Mouse (Mus musculus) heart, adult 8-10 months (tissue): Measurements from ENCODE around the gene Cox7a2. TPM values are rescaled to one million over a fixed set of nuclear protein-coding genes. Genes with fewer than 3 reads are reported as not detected.
A peak's percentile ranks its signal among the peaks of the same experiment; 100 is the strongest.

Source experiments
- DNase-seq: peaks from one replicate; pipeline ENCODE4 v3.0.0; 2022; ENCODE audit warnings: low spot score
- total RNA-seq, 4 experiments: library from RNA; stranded (reverse); gene quantifications; 2 replicates each; pipeline ENCODE4 v1.2.4; 2022

Cox7a2 gene
- total RNA-seq, 4 experiments from 2014 or later = 847 to 1,031 (median 927) TPM

DNA sequence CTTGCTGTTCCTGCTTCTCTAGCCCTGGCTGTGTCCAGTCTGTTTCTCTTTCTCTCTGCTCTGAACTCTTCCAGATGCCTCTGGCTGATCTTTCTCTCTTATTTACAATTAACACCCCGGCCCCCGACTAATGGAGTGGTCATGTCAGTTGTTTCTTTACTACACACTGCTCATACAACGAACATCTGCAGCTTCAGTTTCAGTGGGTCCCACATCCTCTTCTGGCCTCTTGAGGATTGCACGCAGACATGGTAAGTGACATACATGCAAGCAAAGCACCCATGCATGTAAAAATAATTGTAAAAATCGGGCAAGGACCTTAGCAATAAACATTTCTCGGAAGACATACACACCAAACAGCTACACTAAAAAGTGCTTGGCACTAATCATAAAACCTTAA is 24.1 kb downstream of the Cox7a2 start:
- DNase-seq = no peak

GRCm38 (mm10) chr9:79730301-79730700 is 29.4 kb downstream of the Cox7a2 start:
- no peak for DNase-seq

DNA sequence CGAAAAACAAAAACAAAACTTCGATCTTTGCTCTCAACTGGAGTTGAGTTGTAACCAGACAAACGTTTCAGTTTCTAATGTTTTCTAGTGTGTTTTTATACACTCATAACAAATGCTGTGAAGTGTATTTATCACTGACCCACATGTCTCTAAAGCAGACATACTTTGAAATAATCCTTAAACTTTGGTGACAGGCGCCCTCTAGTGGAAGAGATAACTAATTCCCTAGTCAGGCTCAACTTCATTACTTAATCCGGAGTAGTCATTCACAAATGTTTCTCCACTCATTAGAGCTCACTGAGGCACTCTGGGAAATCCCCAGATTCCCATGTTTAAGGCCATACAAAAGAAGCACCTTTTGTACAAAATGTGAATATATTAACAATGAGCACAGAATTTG is 36.6 kb downstream of the Cox7a2 start:
- DNase-seq = peak; percentile 23

- DNase-seq = peak; percentile 24
Observed at GRCm38 (mm10) chr9:79721056-79721455, 38.6 kb downstream of the Cox7a2 start.

- no peak for DNase-seq
Observed at GRCm38 (mm10) chr9:79720143-79720542, 39.5 kb downstream of the Cox7a2 start.

GRCm38 (mm10) chr9:79719451-79719850 is 40.2 kb downstream of the Cox7a2 start:
- DNase-seq = peak; percentile 8

- peak; percentile 40 for DNase-seq
Observed at GRCm38 (mm10) chr9:79718481-79719370, 41.0 kb downstream of the Cox7a2 start, which contains the start of gene Col12a1. Col12a1 (minus strand) TSS chr9:79718831.

DNA sequence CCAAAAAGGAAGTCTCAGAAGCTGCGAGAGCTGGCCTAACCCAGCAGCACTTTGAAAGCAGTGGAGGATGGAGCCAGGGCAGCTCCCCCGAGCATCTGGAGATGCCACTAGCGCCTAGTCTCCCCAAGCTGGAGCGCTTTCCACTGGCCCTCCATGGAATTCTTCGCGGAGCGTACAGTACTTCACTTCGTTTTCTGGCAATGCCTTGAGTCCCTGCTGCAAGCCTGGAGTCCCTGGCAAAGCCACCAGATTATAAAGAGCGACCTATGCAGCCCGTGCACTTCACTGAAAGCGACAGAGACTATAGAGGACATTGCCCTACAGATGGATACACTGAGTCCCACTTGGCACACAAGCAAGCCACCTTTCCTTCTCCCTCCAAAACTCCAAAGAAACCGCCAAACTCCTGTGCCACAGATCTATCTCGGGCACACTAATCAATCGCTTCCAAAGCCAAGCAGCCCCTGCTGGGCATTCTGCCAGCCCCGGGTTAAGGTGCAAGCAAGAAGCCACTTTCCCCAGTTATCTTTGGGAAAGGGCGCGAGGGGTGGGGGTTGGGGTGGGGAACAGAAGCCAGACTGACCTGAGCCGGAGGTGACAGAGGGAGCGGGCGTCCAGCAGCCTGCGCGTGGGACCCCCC is 41.7 kb downstream of the Cox7a2 start:
- DNase-seq = no peak

GRCm38 (mm10) chr9:79716909-79717835 is 42.5 kb downstream of the Cox7a2 start:
- peak; percentile 31 for DNase-seq

DNA sequence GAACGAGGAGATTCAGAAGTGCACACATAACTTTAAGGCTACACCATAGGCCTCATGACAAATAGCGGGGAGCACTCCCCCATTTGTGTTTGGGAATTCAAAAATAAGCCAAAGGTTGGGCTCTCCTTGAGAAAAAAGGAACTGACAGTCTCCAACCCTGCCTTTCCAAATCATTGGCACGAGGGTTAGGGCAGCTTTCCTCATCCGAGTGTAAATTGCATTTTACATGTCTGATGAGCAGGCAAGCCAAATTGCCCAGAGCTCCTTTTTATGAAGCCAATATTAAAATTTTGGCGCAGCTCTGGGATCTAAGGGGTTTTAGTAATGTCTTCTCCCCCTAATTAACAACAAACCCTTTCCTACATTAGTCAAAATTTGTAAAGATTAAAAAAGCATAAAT is 43.2 kb downstream of the Cox7a2 start:
- DNase-seq = no peak

DNA sequence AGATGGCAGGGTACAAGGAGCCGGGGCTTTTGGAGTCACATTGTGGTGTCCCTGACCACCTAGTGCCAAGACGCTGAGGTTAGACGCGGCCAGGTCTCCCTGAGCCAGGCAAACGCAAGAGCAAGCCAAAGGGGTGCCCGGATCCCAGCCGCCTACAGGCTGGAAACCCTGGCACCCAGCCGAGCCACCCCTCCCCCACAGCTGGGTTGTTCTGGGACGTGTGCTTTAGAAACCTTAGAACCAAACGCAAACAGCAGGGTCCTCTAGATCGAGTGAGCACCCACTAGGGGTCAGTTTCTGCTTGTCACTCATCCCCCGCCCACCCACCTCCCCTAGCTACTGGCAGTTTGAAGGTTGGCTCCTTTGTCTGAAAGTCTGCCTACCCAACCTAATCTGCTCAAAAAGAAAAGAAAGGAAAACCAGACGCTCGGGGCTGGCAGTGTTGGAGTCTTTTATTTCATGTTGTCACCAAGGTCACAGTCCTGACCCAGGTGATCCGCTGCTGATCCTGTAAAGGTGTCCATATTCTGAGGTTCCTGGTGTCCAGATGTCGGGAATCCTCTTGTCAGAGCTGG is 45.1 kb downstream of the Cox7a2 start:
- peak; percentile 7 for DNase-seq

Other genes starting within 250 kb of the Cox7a2 start
- gene Col12a1, start 41.0 kb downstream of the Cox7a2 start, total RNA-seq = 1 to 10 TPM in 1 of 4 experiments, under 1 TPM in 3; 0.47 to 1.4 (median 0.74) TPM
- 10 to 100 TPM; 65.8 to 70.2 (median 67.9) TPM for gene Tmem30a, start 33.6 kb upstream of the Cox7a2 start, total RNA-seq